Mouse (Mus musculus) monocyte, adult 2 months (primary cell): ENCODE data around the gene Olfr1095.

ENCODE experiments used
- DNase-seq, 2 experiments: peaks; one replicate each; pipeline ENCODE4 v3.0.0; 2022; ENCODE audit warnings: low spot score in 2 of 2, low read depth in 1 of 2

Gene Olfr1095

GRCm38 (mm10) chr2:86851596-86851995 lies at the start of gene Olfr1095:
Gene Olfr1095 (minus strand): TSS chr2:86851696.
- no peak for DNase-seq

GRCm38 (mm10) chr2:86892116-86892515 lies 40.6 kb upstream of the Olfr1095 start, which contains the start of gene Olfr1097:
Gene Olfr1097 (minus strand): TSS chr2:86892216.
- no peak for DNase-seq

GRCm38 (mm10) chr2:86874702-86875101 lies 23.2 kb upstream of the Olfr1095 start, which contains the start of gene Gm13723:
Gene Gm13723 (minus strand): TSS chr2:86874802.
- no peak for DNase-seq

GRCm38 (mm10) chr2:86824363-86824762 lies 27.1 kb downstream of the Olfr1095 start, which contains the start of gene Olfr1094:
Gene Olfr1094 (plus strand): TSS chr2:86824663.
- DNase-seq, result no peak

GRCm38 (mm10) chr2:86809918-86810317 lies 41.6 kb downstream of the Olfr1095 start, which contains the start of gene Olfr141:
Gene Olfr141 (minus strand): TSS chr2:86810018.
- DNase-seq, result no peak
